Mouse (Mus musculus): ENCODE results near the gene Gm17455. TPM values are rescaled to one million over a fixed set of nuclear protein-coding genes. Genes with fewer than 3 reads are reported as not detected.

Gene Gm17455
- polyA plus RNA-seq, 1 experiment from 2014 or later = not detected

DNA sequence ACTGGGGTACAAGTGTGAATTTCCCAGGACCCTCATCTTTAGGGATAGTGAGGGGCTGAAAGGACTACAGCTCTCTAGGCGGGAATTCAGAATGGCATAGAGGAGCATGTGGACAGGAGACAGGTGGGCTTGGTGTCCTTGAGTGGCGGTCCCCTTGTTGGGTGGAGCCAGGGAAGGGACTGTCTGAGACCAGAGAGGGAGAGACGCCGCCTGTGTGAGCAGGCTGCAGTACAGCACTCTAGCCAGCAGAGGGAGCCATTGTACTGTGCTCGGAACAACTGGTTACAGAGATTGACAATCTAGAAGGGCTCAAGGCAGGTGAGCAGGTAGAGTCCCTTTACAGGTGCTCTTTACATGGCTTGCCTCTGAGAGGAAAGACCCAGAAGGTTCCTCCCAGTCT is 8.3 kb downstream of the Gm17455 start:
- DNase-seq (peak; percentile 78), ATAC-seq (no peak)
- 6% methylated on average over 5 of the region's 5 CpGs for WGBS (ENCODE audit: insufficient replicate concordance)

GRCm38 (mm10) chr10:60411794-60412193 is 12.3 kb downstream of the Gm17455 start:
- H3K27me3 ChIP-seq (ENCODE audit: insufficient read depth, low read length) = no peaks in the 10 kb centered on the region
- no peak overlapping the region for H3K4me2 ChIP-seq (ENCODE audit: low read depth, low read length)
- no peak for DNase-seq
- WGBS (ENCODE audit: insufficient replicate concordance) = 38% methylated on average over 5 of the region's 5 CpGs
- no peaks in the 10 kb centered on the region for H3K9me3 ChIP-seq (ENCODE audit: low read length)
- no peaks in the 10 kb centered on the region for H3K36me3 ChIP-seq (replicated peaks; ENCODE audit: insufficient read depth, low read length)
- ATAC-seq = no peak
- no peaks in the 10 kb centered on the region for H3K4me1 ChIP-seq (ENCODE audit: insufficient read depth)
- no peak overlapping the region for H3K4me3 ChIP-seq (ENCODE audit: low read depth, low read length)
- H3K9ac ChIP-seq (replicated peaks) = no peak overlapping the region
- TF ChIP-seq CTCF (IDR thresholded peaks at IDR 0.05; ENCODE audit: low read depth) = peak; percentile 51
- no peak for TF ChIP-seq EP300 (IDR thresholded peaks at IDR 0.05; ENCODE audit: low read depth)
- H3K27ac ChIP-seq (ENCODE audit: low read depth) = no peak overlapping the region

More for the DNA sequence above, 8.3 kb downstream of the Gm17455 start:
- TF ChIP-seq EP300 (IDR thresholded peaks at IDR 0.05; ENCODE audit: low read depth) (no peak), CTCF (IDR thresholded peaks at IDR 0.05; ENCODE audit: low read depth) (peak; percentile 99)
- Histone ChIP-seq H3K4me3 (ENCODE audit: low read depth, low read length) (no peak overlapping the region), H3K27me3 (ENCODE audit: insufficient read depth, low read length) (no peaks in the 10 kb centered on the region), H3K9ac (replicated peaks) (no peak overlapping the region), H3K4me2 (ENCODE audit: low read depth, low read length) (no peak overlapping the region), H3K36me3 (replicated peaks; ENCODE audit: insufficient read depth, low read length) (no peaks in the 10 kb centered on the region), H3K27ac (ENCODE audit: low read depth) (no peak overlapping the region), H3K4me1 (ENCODE audit: insufficient read depth) (no peaks in the 10 kb centered on the region), H3K9me3 (ENCODE audit: low read length) (no peaks in the 10 kb centered on the region)

DNA sequence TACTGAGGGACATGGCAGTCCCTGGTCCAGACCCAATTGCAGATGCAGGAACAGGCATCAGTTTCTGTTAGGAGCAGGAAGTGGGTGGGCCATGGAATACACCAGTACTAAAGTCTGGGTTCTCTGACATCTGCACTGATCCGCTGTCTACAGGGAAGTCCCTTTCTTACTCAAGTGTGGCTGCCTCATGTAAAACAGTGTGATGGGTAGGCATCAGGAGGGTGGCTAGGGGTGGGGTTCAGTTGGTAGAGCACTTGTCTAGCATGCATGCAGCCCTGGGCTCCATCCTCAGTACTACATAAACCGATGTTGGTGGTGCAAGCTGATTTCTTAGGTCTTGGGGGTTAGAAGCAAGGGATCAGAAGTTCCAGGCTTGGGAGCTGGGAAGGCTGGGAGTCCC is 14.2 kb downstream of the Gm17455 start:
- Histone ChIP-seq H3K4me3 (ENCODE audit: low read depth, low read length) (no peak overlapping the region), H3K27me3 (ENCODE audit: insufficient read depth, low read length) (no peaks in the 10 kb centered on the region), H3K4me1 (ENCODE audit: insufficient read depth) (no peaks in the 10 kb centered on the region), H3K9ac (replicated peaks) (no peak overlapping the region), H3K36me3 (replicated peaks; ENCODE audit: insufficient read depth, low read length) (no peaks in the 10 kb centered on the region), H3K9me3 (ENCODE audit: low read length) (no peaks in the 10 kb centered on the region), H3K4me2 (ENCODE audit: low read depth, low read length) (no peak overlapping the region), H3K27ac (ENCODE audit: low read depth) (no peak overlapping the region)
- TF ChIP-seq EP300 (IDR thresholded peaks at IDR 0.05; ENCODE audit: low read depth) (no peak), CTCF (IDR thresholded peaks at IDR 0.05; ENCODE audit: low read depth) (no peak)
- no peak for ATAC-seq
- no peak for DNase-seq
- WGBS (ENCODE audit: insufficient replicate concordance) = 57% methylated on average over 2 of the region's 2 CpGs

- no peaks in the 10 kb centered on the region for H3K4me1 ChIP-seq (ENCODE audit: insufficient read depth)
- ATAC-seq (no peak), DNase-seq (no peak)
- TF ChIP-seq CTCF (IDR thresholded peaks at IDR 0.05; ENCODE audit: low read depth) = no peak
- no peak for TF ChIP-seq EP300 (IDR thresholded peaks at IDR 0.05; ENCODE audit: low read depth)
- H3K27me3 ChIP-seq (ENCODE audit: insufficient read depth, low read length) = no peaks in the 10 kb centered on the region
- H3K9ac ChIP-seq (replicated peaks) = no peak overlapping the region
- H3K4me2 ChIP-seq (ENCODE audit: low read depth, low read length) = no peak overlapping the region
- no peaks in the 10 kb centered on the region for H3K36me3 ChIP-seq (replicated peaks; ENCODE audit: insufficient read depth, low read length)
- H3K27ac ChIP-seq (ENCODE audit: low read depth) = no peak overlapping the region
- no peaks in the 10 kb centered on the region for H3K9me3 ChIP-seq (ENCODE audit: low read length)
- no peak overlapping the region for H3K4me3 ChIP-seq (ENCODE audit: low read depth, low read length)
- WGBS (ENCODE audit: insufficient replicate concordance) = 70% methylated on average over 2 of the region's 2 CpGs
Observed at GRCm38 (mm10) chr10:60417041-60417440, 17.5 kb downstream of the Gm17455 start.

- Histone ChIP-seq H3K4me3 (ENCODE audit: low read depth, low read length) (no peak overlapping the region), H3K4me1 (ENCODE audit: insufficient read depth) (no peaks in the 10 kb centered on the region), H3K9ac (replicated peaks) (no peak overlapping the region), H3K36me3 (replicated peaks; ENCODE audit: insufficient read depth, low read length) (no peaks in the 10 kb centered on the region), H3K27ac (ENCODE audit: low read depth) (no peak overlapping the region), H3K9me3 (ENCODE audit: low read length) (no peaks in the 10 kb centered on the region), H3K4me2 (ENCODE audit: low read depth, low read length) (no peak overlapping the region), H3K27me3 (ENCODE audit: insufficient read depth, low read length) (no peaks in the 10 kb centered on the region)
- WGBS (ENCODE audit: insufficient replicate concordance) = 20% methylated on average over 3 of the region's 3 CpGs
- TF ChIP-seq CTCF (IDR thresholded peaks at IDR 0.05; ENCODE audit: low read depth) (peak; percentile 82), EP300 (IDR thresholded peaks at IDR 0.05; ENCODE audit: low read depth) (no peak)
- ATAC-seq = no peak
- DNase-seq = peak; percentile 73
Observed at GRCm38 (mm10) chr10:60418137-60418536, 18.6 kb downstream of the Gm17455 start.

- ATAC-seq (no peak), DNase-seq (peak; percentile 24)
- WGBS (ENCODE audit: insufficient replicate concordance) = 24% methylated on average over 4 of the region's 4 CpGs
- Histone ChIP-seq H3K4me3 (ENCODE audit: low read depth, low read length) (no peak overlapping the region), H3K36me3 (replicated peaks; ENCODE audit: insufficient read depth, low read length) (no peaks in the 10 kb centered on the region), H3K4me1 (ENCODE audit: insufficient read depth) (no peaks in the 10 kb centered on the region), H3K27ac (ENCODE audit: low read depth) (no peak overlapping the region), H3K4me2 (ENCODE audit: low read depth, low read length) (no peak overlapping the region), H3K27me3 (ENCODE audit: insufficient read depth, low read length) (no peaks in the 10 kb centered on the region), H3K9me3 (ENCODE audit: low read length) (no peaks in the 10 kb centered on the region), H3K9ac (replicated peaks) (no peak overlapping the region)
- TF ChIP-seq CTCF (IDR thresholded peaks at IDR 0.05; ENCODE audit: low read depth) (peak; percentile 73), EP300 (IDR thresholded peaks at IDR 0.05; ENCODE audit: low read depth) (no peak)
Observed at GRCm38 (mm10) chr10:60419624-60420023, 20.1 kb downstream of the Gm17455 start.

DNA sequence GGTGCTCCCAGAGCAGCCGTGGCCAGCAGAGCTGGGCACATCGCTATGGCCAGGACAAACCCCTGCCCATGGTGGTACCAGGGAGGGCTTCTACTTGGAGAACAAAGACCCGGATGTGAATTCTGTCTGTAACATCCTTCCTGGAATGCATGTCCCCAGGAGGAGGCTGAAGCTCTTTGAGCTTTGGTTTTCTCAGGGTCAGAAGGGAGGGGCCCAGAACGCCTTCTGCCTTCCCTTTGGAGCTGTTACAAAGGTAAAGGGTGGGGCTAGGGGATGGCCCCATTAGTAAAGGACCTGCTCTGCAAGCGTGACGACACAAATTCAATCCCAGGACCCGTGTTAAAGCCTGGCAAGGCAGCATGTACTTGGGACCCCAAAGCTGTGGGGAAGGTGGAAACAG is 23.2 kb downstream of the Gm17455 start:
- H3K9me3 ChIP-seq (ENCODE audit: low read length) = no peaks in the 10 kb centered on the region
- ATAC-seq (no peak), DNase-seq (no peak)
- H3K4me1 ChIP-seq (ENCODE audit: insufficient read depth) = no peaks in the 10 kb centered on the region
- TF ChIP-seq EP300 (IDR thresholded peaks at IDR 0.05; ENCODE audit: low read depth) (no peak), CTCF (IDR thresholded peaks at IDR 0.05; ENCODE audit: low read depth) (no peak)
- no peak overlapping the region for H3K4me3 ChIP-seq (ENCODE audit: low read depth, low read length)
- H3K4me2 ChIP-seq (ENCODE audit: low read depth, low read length) = no peak overlapping the region
- 68% methylated on average over 7 of the region's 7 CpGs for WGBS (ENCODE audit: insufficient replicate concordance)
- no peak overlapping the region for H3K27ac ChIP-seq (ENCODE audit: low read depth)
- H3K27me3 ChIP-seq (ENCODE audit: insufficient read depth, low read length) = no peaks in the 10 kb centered on the region
- H3K36me3 ChIP-seq (replicated peaks; ENCODE audit: insufficient read depth, low read length) = no peaks in the 10 kb centered on the region
- no peak overlapping the region for H3K9ac ChIP-seq (replicated peaks)

Measured in liver, postnatal 0 days (tissue).